18 mouse cellular contexts compared by ENCODE assay signal in genomic region chr15:93706366-93706930, GRCm38 (mm10).
DNase-seq lines count a peak whose midpoint lies in the region; ATAC-seq lines count a peak whose summit lies in the region.
"Had no signal": no experiment of that assay in that cellular context is flagged by ENCODE, and none has a peak within 500 bp of the region (broad histone marks: within the 10 kb centered on the region; RNA-seq: fewer than 3 reads in every experiment).

No protein-coding gene starts in this region.

- H3K4me3 ChIP-seq in heart, embryonic 14.5 days (ENCODE audit: control insufficient read depth in 1 of 2, insufficient read depth in 1 of 2, low read depth in 1 of 2, low read length in 2 of 2): no peak overlapping the region
- H3K4me3 ChIP-seq in heart, embryonic 11.5 days (ENCODE audit: low read depth, low read length): no peak overlapping the region
- H3K4me3 ChIP-seq in lung, embryonic 16.5 days (ENCODE audit: low read length): no peak overlapping the region
- H3K4me3 ChIP-seq: hindbrain, embryonic 12.5 days; intestine, embryonic 15.5 days; liver, embryonic 13.5 days; midbrain, embryonic 13.5 days; myocyte had no signal

- H3K9ac ChIP-seq in heart, embryonic 14.5 days (ENCODE audit: low read length): no peak overlapping the region
- no peak overlapping the region for H3K9ac ChIP-seq in heart, embryonic 11.5 days (ENCODE audit: low read depth, low read length)
- H3K9ac ChIP-seq in lung, embryonic 16.5 days (ENCODE audit: low read length): no peak overlapping the region
- H3K9ac ChIP-seq: forebrain, postnatal 0 days; hindbrain, embryonic 12.5 days; intestine, embryonic 15.5 days; liver, embryonic 13.5 days; midbrain, embryonic 13.5 days had no signal

- H3K36me3 ChIP-seq in heart, embryonic 14.5 days (ENCODE audit: control insufficient read depth, insufficient read depth, low read length): no peaks in the 10 kb centered on the region
- H3K36me3 ChIP-seq in heart, embryonic 11.5 days (ENCODE audit: control insufficient read depth, insufficient read depth, low read length): no peaks in the 10 kb centered on the region
- no peaks in the 10 kb centered on the region for H3K36me3 ChIP-seq in lung, embryonic 16.5 days (ENCODE audit: control insufficient read depth, insufficient read depth, low read length)
- H3K36me3 ChIP-seq: hindbrain, embryonic 12.5 days; intestine, embryonic 15.5 days; liver, embryonic 13.5 days; midbrain, embryonic 13.5 days had no signal

- no peak overlapping the region for H3K4me2 ChIP-seq in heart, embryonic 14.5 days (ENCODE audit: low read length)
- H3K4me2 ChIP-seq in heart, embryonic 11.5 days: no peak overlapping the region
- no peak overlapping the region for H3K4me2 ChIP-seq in lung, embryonic 16.5 days (ENCODE audit: low read depth, low read length)
- H3K4me2 ChIP-seq: hindbrain, embryonic 12.5 days; intestine, embryonic 15.5 days; liver, embryonic 13.5 days; midbrain, embryonic 13.5 days had no signal

- peaks cover 4 to 19% of the 10 kb centered on the region in 2 experiments for H3K4me1 ChIP-seq in heart, embryonic 14.5 days (ENCODE audit: control insufficient read depth in 2 of 2, insufficient read depth in 2 of 2, low read length in 2 of 2)
- H3K4me1 ChIP-seq in heart, embryonic 11.5 days (ENCODE audit: control insufficient read depth, insufficient read depth, low read length): peaks cover 9% of the 10 kb centered on the region; the same call in 1 of the 2 replicates
- peaks cover 22% of the 10 kb centered on the region for H3K4me1 ChIP-seq in lung, embryonic 16.5 days (replicated peaks; ENCODE audit: control insufficient read depth, insufficient read depth, low read length)
- H3K4me1 ChIP-seq: hindbrain, embryonic 12.5 days; liver, embryonic 13.5 days had no signal

- 0 out of 2 replicates have a peak, but pooled peaks have one; percentile 27 for ATAC-seq in heart, embryonic 14.5 days (ENCODE audit: insufficient number of reproducible peaks, insufficient read depth, low FRiP score, low read depth)
- no peak for ATAC-seq in heart, embryonic 11.5 days (replicated peaks; ENCODE audit: insufficient number of reproducible peaks, low FRiP score, low TSS enrichment)
- peak; percentile 46; the same call in 1 of the 2 replicates for ATAC-seq in lung, embryonic 16.5 days (ENCODE audit: low read depth)
- ATAC-seq: forebrain, postnatal 0 days; intestine, embryonic 15.5 days; midbrain, embryonic 13.5 days had no signal

- DNase-seq in lung, postnatal 25 days (ENCODE audit: low spot score): no peak
- peak; percentile 7 for DNase-seq in gastrocnemius, postnatal 10 days
- peak; percentile 48 for DNase-seq in skeletal muscle tissue, adult 2 months (ENCODE audit: low read depth, low spot score)
- no peak for DNase-seq in cerebellum, postnatal 10 days
- DNase-seq: adrenal gland, adult 2 months; cerebellum, adult 11-12 months; forebrain, postnatal 0 days; kidney, postnatal 25 days; liver, embryonic 13.5 days; retina, postnatal 1 day; thymus, postnatal 36 days had no signal

- no peaks in the 10 kb centered on the region for H3K27me3 ChIP-seq in heart, embryonic 14.5 days (ENCODE audit: control insufficient read depth, insufficient read depth, low read length)
- no peaks in the 10 kb centered on the region for H3K27me3 ChIP-seq in heart, embryonic 11.5 days (ENCODE audit: control insufficient read depth, insufficient read depth, low read length)
- H3K27me3 ChIP-seq in lung, embryonic 16.5 days (ENCODE audit: control insufficient read depth, insufficient read depth, low read depth, low read length): no peaks in the 10 kb centered on the region
- H3K27me3 ChIP-seq: hindbrain, embryonic 12.5 days; intestine, embryonic 15.5 days; liver, embryonic 13.5 days; midbrain, embryonic 13.5 days had no signal

- H3K27ac ChIP-seq in heart, embryonic 14.5 days (replicated peaks in 1 of 2; ENCODE audit: control insufficient read depth in 1 of 2, insufficient read depth in 1 of 2, low read depth in 2 of 2, low read length in 2 of 2): no peak overlapping the region
- no peak overlapping the region; the same call in 1 of the 2 replicates for H3K27ac ChIP-seq in heart, embryonic 11.5 days (ENCODE audit: low read depth, low read length)
- H3K27ac ChIP-seq in lung, embryonic 16.5 days (ENCODE audit: low read length): 0 out of 2 replicates have a peak overlapping the region, but pooled peaks have one; percentile 3
- H3K27ac ChIP-seq: hindbrain, embryonic 12.5 days; intestine, embryonic 15.5 days; liver, embryonic 13.5 days; midbrain, embryonic 13.5 days had no signal

- H3K9me3 ChIP-seq in heart, embryonic 14.5 days (ENCODE audit: control insufficient read depth, low read length): no peaks in the 10 kb centered on the region
- H3K9me3 ChIP-seq in heart, embryonic 11.5 days (replicated peaks; ENCODE audit: control insufficient read depth, low read length): no peaks in the 10 kb centered on the region
- H3K9me3 ChIP-seq in lung, embryonic 16.5 days (ENCODE audit: control insufficient read depth, low read length): no peaks in the 10 kb centered on the region
- H3K9me3 ChIP-seq: hindbrain, embryonic 12.5 days; intestine, embryonic 15.5 days; liver, embryonic 13.5 days; midbrain, embryonic 13.5 days had no signal

- 69% methylated on average over 11 of the region's 11 CpGs for WGBS in heart, embryonic 14.5 days
- 65% methylated on average over 11 of the region's 11 CpGs for WGBS in heart, embryonic 11.5 days (ENCODE audit: insufficient replicate concordance)
- WGBS in lung, embryonic 16.5 days: 50% methylated on average over 11 of the region's 11 CpGs

Comparison
In these comparisons a context has a peak if more than half of its experiments do, and no peak if none do; other contexts are left out.
1. DNase-seq: peak in gastrocnemius, postnatal 10 days (single experiment) and skeletal muscle tissue, adult 2 months (single experiment); none in lung, postnatal 25 days (single experiment) and cerebellum, postnatal 10 days (0 of 2).